Mouse (Mus musculus) activated CD4-positive, CD25-positive, alpha-beta regulatory T cell, adult 4 months (primary cell): ENCODE results near the gene Tmem104. TPM values are rescaled to one million over a fixed set of nuclear protein-coding genes. Genes with fewer than 3 reads are reported as not detected.

Experiments
- ATAC-seq: one replicate; pipeline ENCODE4 v1.8.0; 2017
- polyA plus RNA-seq, 2 experiments: library from polyadenylated mRNA; unstranded; fragments of 100-300 nt; shearing (Covaris generic); gene quantifications; one replicate each; pipeline ENCODE4 v1.2.1; 2017

The Tmem104 gene
- polyA plus RNA-seq, 2 experiments from 2014 or later, result 9.3 to 11.9 TPM

GRCm38 (mm10) chr11:115167631-115168249 is 19.5 kb upstream of the Tmem104 start:
- ATAC-seq, result no peak

GRCm38 (mm10) chr11:115169430-115169829 is 17.9 kb upstream of the Tmem104 start:
- ATAC-seq, result no peak

GRCm38 (mm10) chr11:115171125-115171524 is 16.2 kb upstream of the Tmem104 start:
- no peak for ATAC-seq

- peak; percentile 40 for ATAC-seq
These were observed 14.4 kb upstream of the Tmem104 start for GRCm38 (mm10) chr11:115172825-115173287.

- ATAC-seq, result peak; percentile 78
These were observed 13.5 kb upstream of the Tmem104 start for GRCm38 (mm10) chr11:115173549-115174339.

- ATAC-seq, result no peak
These were observed 10.7 kb upstream of the Tmem104 start for GRCm38 (mm10) chr11:115176399-115177190.

GRCm38 (mm10) chr11:115177559-115178195 is 9.6 kb upstream of the Tmem104 start:
- no peak for ATAC-seq

- ATAC-seq, result no peak
These were observed 8.5 kb upstream of the Tmem104 start for GRCm38 (mm10) chr11:115178766-115179165.

GRCm38 (mm10) chr11:115179191-115179590 is 8.1 kb upstream of the Tmem104 start:
- ATAC-seq, result no peak

- ATAC-seq, result no peak
These were observed 7.4 kb upstream of the Tmem104 start for GRCm38 (mm10) chr11:115179881-115180280.

GRCm38 (mm10) chr11:115181913-115182638 is 5.2 kb upstream of the Tmem104 start:
- ATAC-seq, result peak; percentile 38

- ATAC-seq, result no peak
These were observed 2.3 kb upstream of the Tmem104 start for GRCm38 (mm10) chr11:115184973-115185372.

- ATAC-seq, result peak; percentile 55
These were observed 406 bp downstream of the Tmem104 start, which contains the start of gene Nat9 for GRCm38 (mm10) chr11:115187693-115188092. TSS of gene Nat9 (minus strand) at chr11:115187859.

GRCm38 (mm10) chr11:115188539-115189231 is 1.4 kb downstream of the Tmem104 start:
- ATAC-seq, result no peak

GRCm38 (mm10) chr11:115189304-115189703 is 2.0 kb downstream of the Tmem104 start:
- no peak for ATAC-seq

GRCm38 (mm10) chr11:115192180-115192579 is 4.9 kb downstream of the Tmem104 start:
- ATAC-seq, result no peak

GRCm38 (mm10) chr11:115194693-115195092 is 7.4 kb downstream of the Tmem104 start:
- ATAC-seq, result no peak

- ATAC-seq, result no peak
These were observed 8.6 kb downstream of the Tmem104 start for GRCm38 (mm10) chr11:115195933-115196332.

GRCm38 (mm10) chr11:115197558-115197957 is 10.3 kb downstream of the Tmem104 start:
- ATAC-seq, result no peak

GRCm38 (mm10) chr11:115198932-115199384 is 11.7 kb downstream of the Tmem104 start:
- ATAC-seq, result peak; percentile 70

GRCm38 (mm10) chr11:115200520-115200919 is 13.2 kb downstream of the Tmem104 start:
- no peak for ATAC-seq
